Comparison of ENCODE assay signal across 15 mouse cellular contexts in genomic region chr6:119562558-119562957, GRCm38 (mm10). TPM values are rescaled to one million over a fixed set of nuclear protein-coding genes. Genes with fewer than 3 reads are reported as not detected.
A peak's percentile ranks its signal among the peaks of the same experiment; 100 is the strongest.
DNase-seq lines count a peak whose midpoint lies in the region; TF ChIP-seq lines count a peak whose summit lies in the region.
"Had no signal": no experiment of that assay in that cellular context is flagged by ENCODE, and none has a peak within 500 bp of the region (broad histone marks: within the 10 kb centered on the region; RNA-seq: fewer than 3 reads in every experiment).

No protein-coding gene starts in this region.

- H3K27ac ChIP-seq in kidney, adult 2 months (ENCODE audit: insufficient read depth, low read depth, low read length), result no peak overlapping the region
- H3K27ac ChIP-seq: embryonic facial prominence, embryonic 12.5 days; forebrain, embryonic 15.5 days; hindbrain, embryonic 14.5 days; limb, embryonic 15.5 days had no signal

- no peaks in the 10 kb centered on the region for H3K4me1 ChIP-seq in kidney, adult 2 months (ENCODE audit: control insufficient read depth, insufficient read depth, low read length)
- H3K4me1 ChIP-seq: embryonic facial prominence, embryonic 12.5 days; forebrain, embryonic 15.5 days had no signal

- no peaks in the 10 kb centered on the region for H3K36me3 ChIP-seq in kidney, adult 2 months (ENCODE audit: control insufficient read depth, insufficient read depth, low read length)
- H3K36me3 ChIP-seq: embryonic facial prominence, embryonic 12.5 days; forebrain, embryonic 15.5 days; limb, embryonic 15.5 days had no signal

- WGBS in kidney, adult 2 months, result 47% methylated on average over 10 of the region's 10 CpGs

- no peak for TF ChIP-seq POLR2A in kidney, adult 2 months (IDR thresholded peaks at IDR 0.05; ENCODE audit: low read depth, low read length)

- no peak for TF ChIP-seq CTCF in kidney, adult 2 months (conservative IDR thresholded peaks at IDR 0.05; ENCODE audit: insufficient read depth, insufficient read length, low read depth, low read length)

- H3K27me3 ChIP-seq in kidney, adult 2 months (replicated peaks; ENCODE audit: control insufficient read depth, insufficient read depth, low read length), result no peaks in the 10 kb centered on the region
- H3K27me3 ChIP-seq: embryonic facial prominence, embryonic 12.5 days; forebrain, embryonic 15.5 days; limb, embryonic 15.5 days had no signal

- DNase-seq in kidney, adult 2 months, result peak; percentile 17
- no peak for DNase-seq in kidney, adult 18-20 months
- peak; percentile 15 for DNase-seq in urinary bladder, postnatal 14 days (ENCODE audit: low spot score)
- DNase-seq in urinary bladder, adult 2 months (ENCODE audit: low spot score), result no peak
- peak; percentile 67 for DNase-seq in kidney, postnatal 10 days
- DNase-seq in layer of hippocampus, adult 9-11 months, result no peak
- DNase-seq in neural tube, embryonic 10.5 days (ENCODE audit: extremely low spot score, low spot score), result no peak
- DNase-seq: adrenal gland, postnatal 25 days; cerebellum, adult 2 months; liver, postnatal 0 days; right cerebral cortex, postnatal 25 days had no signal

- no peak overlapping the region for H3K4me3 ChIP-seq in kidney, adult 2 months (ENCODE audit: insufficient read depth, low read depth, low read length)
- H3K4me3 ChIP-seq: embryonic facial prominence, embryonic 12.5 days; forebrain, embryonic 15.5 days; limb, embryonic 15.5 days had no signal

RNA-seq across cellular contexts. Expression of gene Wnt5b, which starts 18.4 kb away (rescaled TPM):
- polyA plus RNA-seq in kidney, adult 2 months (2012; rRNA removed), result 6.2 and 6.6 TPM in 2 replicates
- polyA plus RNA-seq in urinary bladder, adult 2 months (2012; rRNA removed), result 7.3 and 8.0 TPM in 2 replicates

Comparison
In these comparisons a context has a peak if more than half of its experiments do, and no peak if none do; other contexts are left out.
1. DNase-seq: peak in kidney, adult 2 months (single experiment), urinary bladder, postnatal 14 days (single experiment) and kidney, postnatal 10 days (single experiment); none in kidney, adult 18-20 months (single experiment), urinary bladder, adult 2 months (single experiment), layer of hippocampus, adult 9-11 months (single experiment) and neural tube, embryonic 10.5 days (single experiment).